Mouse (Mus musculus) stomach, embryonic 15.5 days (tissue): ENCODE data around the gene Gpr146. TPM values are rescaled to one million over a fixed set of nuclear protein-coding genes. Genes with fewer than 3 reads are reported as not detected.

Experiments
- ATAC-seq: fragments of 200-750 bp; cut with Nextera tagmentation; 2 replicates; pipeline ENCODE4 v1.8.0; 2017; ENCODE audit warnings: low read depth, moderate number of reproducible peaks, moderate TSS enrichment; ENCODE audit not compliant: insufficient read depth, low FRiP score
- H3K27ac ChIP-seq: fragments of 300-500 bp; sonication (generic); 2 replicates; pipeline ENCODE4 v1.5.1; 2015; ENCODE audit warnings: mild to moderate bottlenecking, inconsistent platforms
- H3K27me3 ChIP-seq: fragments of 300-500 bp; sonication (generic); replicated peaks from 2 replicates; pipeline ENCODE4 v1.6.1; 2015; ENCODE audit warnings: inconsistent platforms
- H3K36me3 ChIP-seq: fragments of 300-500 bp; sonication (generic); 2 replicates; pipeline ENCODE4 v1.6.1; 2015; ENCODE audit warnings: inconsistent platforms
- H3K4me1 ChIP-seq: fragments of 300-500 bp; sonication (generic); 2 replicates; pipeline ENCODE4 v1.6.1; 2015; ENCODE audit warnings: inconsistent platforms
- H3K4me2 ChIP-seq: fragments of 300-500 bp; sonication (generic); 2 replicates; pipeline ENCODE4 v1.6.1; 2015; ENCODE audit warnings: mild to moderate bottlenecking, inconsistent platforms
- H3K4me3 ChIP-seq: fragments of 300-500 bp; sonication (generic); replicated peaks from 2 replicates; pipeline ENCODE4 v1.5.1; 2015; ENCODE audit warnings: inconsistent platforms
- H3K9ac ChIP-seq: fragments of 300-500 bp; sonication (generic); 2 replicates; pipeline ENCODE4 v1.6.1; 2015; ENCODE audit warnings: inconsistent platforms
- H3K9me3 ChIP-seq: fragments of 300-500 bp; sonication (generic); 2 replicates; pipeline ENCODE4 v1.6.1; 2016; ENCODE audit warnings: inconsistent platforms
- WGBS: fragments of 180-500 bp; shearing (Covaris S2); methylation state at CpG from one replicate; pipeline ENCODE4 v1.1.7; 2015; 5-methylcytosine and 5-hydroxymethylcytosine counted together
- polyA plus RNA-seq: library from polyadenylated mRNA; unstranded; fragments of >200 nt; fragmentation: Nextera tagmentation; extraction: Ambion mirVana; gene quantifications from 2 replicates; pipeline ENCODE4 v1.2.1, GENCODE M21; 2015

Gene Gpr146
- polyA plus RNA-seq, 1 experiment from 2014 or later, result 3.3 TPM

GRCm38 (mm10) chr5:139363858-139364257, 13.6 kb upstream of the Gpr146 start:
- Histone ChIP-seq H3K4me2 (no peak overlapping the region), H3K9ac (no peak overlapping the region), H3K27me3 (no peaks in the 10 kb centered on the region), H3K9me3 (no peaks in the 10 kb centered on the region), H3K27ac (no peak overlapping the region), H3K4me3 (no peak overlapping the region), H3K4me1 (peaks cover 19% of the 10 kb centered on the region), H3K36me3 (no peaks in the 10 kb centered on the region)
- 71% methylated on average over 7 of the region's 7 CpGs for WGBS
- ATAC-seq, result no peak

- H3K27ac ChIP-seq, result no peak overlapping the region
- H3K27me3 ChIP-seq, result no peaks in the 10 kb centered on the region
- no peak overlapping the region for H3K4me3 ChIP-seq
- H3K4me2 ChIP-seq, result 0 out of 2 replicates have a peak overlapping the region, but pooled peaks have one; percentile 3
- 20% methylated on average over 12 of the region's 12 CpGs for WGBS
- ATAC-seq, result peak; percentile 40
- H3K9me3 ChIP-seq, result no peaks in the 10 kb centered on the region
- H3K9ac ChIP-seq, result no peak overlapping the region
- peaks cover 20% of the 10 kb centered on the region for H3K4me1 ChIP-seq
- no peaks in the 10 kb centered on the region for H3K36me3 ChIP-seq
Observed at GRCm38 (mm10) chr5:139364260-139364910, 13.1 kb upstream of the Gpr146 start.

- ATAC-seq, result no peak
- Histone ChIP-seq H3K36me3 (no peaks in the 10 kb centered on the region), H3K27me3 (no peaks in the 10 kb centered on the region), H3K9me3 (no peaks in the 10 kb centered on the region), H3K4me1 (peaks cover 20% of the 10 kb centered on the region), H3K9ac (no peak overlapping the region), H3K4me2 (no peak overlapping the region), H3K27ac (no peak overlapping the region), H3K4me3 (no peak overlapping the region)
- 33% methylated on average over 5 of the region's 5 CpGs for WGBS
Observed at GRCm38 (mm10) chr5:139364911-139365571, 12.5 kb upstream of the Gpr146 start.

DNA sequence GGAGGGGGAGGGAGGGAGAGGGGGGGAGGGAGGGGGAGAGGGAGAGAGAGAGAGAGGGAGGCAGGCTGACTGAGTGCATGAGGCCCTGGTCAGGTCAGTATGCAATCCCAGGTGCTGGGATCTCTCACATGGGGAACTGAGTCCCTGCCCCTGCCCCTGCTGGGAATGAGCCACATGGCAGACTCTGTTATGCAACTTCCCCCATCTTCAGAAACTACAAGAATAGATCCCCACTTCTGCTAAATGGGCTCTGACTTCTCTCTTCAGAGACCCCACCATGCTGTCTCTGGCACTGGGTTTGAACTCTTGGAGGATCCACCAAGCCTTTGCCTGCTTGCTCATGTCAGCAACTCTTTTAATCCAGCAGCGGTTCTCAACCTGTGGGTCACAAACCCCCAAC, 11.7 kb upstream of the Gpr146 start:
- no peak overlapping the region for H3K27ac ChIP-seq
- H3K4me1 ChIP-seq, result peaks cover 20% of the 10 kb centered on the region
- H3K9me3 ChIP-seq, result no peaks in the 10 kb centered on the region
- H3K4me2 ChIP-seq, result no peak overlapping the region
- H3K36me3 ChIP-seq, result no peaks in the 10 kb centered on the region
- no peak for ATAC-seq
- no peak overlapping the region for H3K9ac ChIP-seq
- H3K27me3 ChIP-seq, result no peaks in the 10 kb centered on the region
- WGBS, result 38% methylated on average over 1 of the region's 1 CpGs
- H3K4me3 ChIP-seq, result no peak overlapping the region

DNA sequence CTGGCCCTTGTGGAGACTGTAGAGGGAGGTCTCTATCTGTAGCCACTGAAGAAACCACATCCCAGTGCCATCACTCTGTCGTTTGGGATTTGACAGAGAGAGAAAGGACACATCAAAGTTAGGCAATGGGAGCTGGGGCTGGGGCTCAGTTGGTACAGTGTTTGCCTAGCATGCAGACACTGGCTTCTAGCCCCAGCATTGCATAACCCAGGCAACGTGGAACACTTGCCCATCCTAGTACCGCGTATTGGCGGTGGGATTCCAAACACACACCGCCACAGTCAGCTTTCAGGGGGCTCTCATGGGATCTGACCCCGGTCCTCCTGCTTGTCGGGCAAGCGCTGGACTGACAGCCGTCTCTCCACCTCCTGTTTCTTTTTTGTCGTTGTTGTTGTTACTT, 11.0 kb upstream of the Gpr146 start:
- Histone ChIP-seq H3K4me3 (no peak overlapping the region), H3K27me3 (no peaks in the 10 kb centered on the region), H3K9ac (no peak overlapping the region), H3K9me3 (no peaks in the 10 kb centered on the region), H3K4me2 (no peak overlapping the region), H3K36me3 (no peaks in the 10 kb centered on the region), H3K4me1 (peaks cover 26% of the 10 kb centered on the region), H3K27ac (no peak overlapping the region)
- no peak for ATAC-seq
- 77% methylated on average over 11 of the region's 11 CpGs for WGBS

- WGBS, result 80% methylated on average over 4 of the region's 4 CpGs
- no peaks in the 10 kb centered on the region for H3K36me3 ChIP-seq
- no peak overlapping the region for H3K9ac ChIP-seq
- H3K4me1 ChIP-seq, result peaks cover 37% of the 10 kb centered on the region
- no peak overlapping the region for H3K27ac ChIP-seq
- H3K9me3 ChIP-seq, result no peaks in the 10 kb centered on the region
- no peak overlapping the region for H3K4me3 ChIP-seq
- no peak for ATAC-seq
- no peaks in the 10 kb centered on the region for H3K27me3 ChIP-seq
- no peak overlapping the region for H3K4me2 ChIP-seq
Observed at GRCm38 (mm10) chr5:139367884-139368458, 9.5 kb upstream of the Gpr146 start.

GRCm38 (mm10) chr5:139368638-139369320, 8.7 kb upstream of the Gpr146 start:
- Histone ChIP-seq H3K4me3 (no peak overlapping the region), H3K27ac (no peak overlapping the region), H3K36me3 (no peaks in the 10 kb centered on the region), H3K9ac (no peak overlapping the region), H3K4me2 (no peak overlapping the region), H3K9me3 (no peaks in the 10 kb centered on the region), H3K4me1 (peaks cover 37% of the 10 kb centered on the region), H3K27me3 (no peaks in the 10 kb centered on the region)
- no peak for ATAC-seq
- WGBS, result 82% methylated on average over 11 of the region's 11 CpGs

DNA sequence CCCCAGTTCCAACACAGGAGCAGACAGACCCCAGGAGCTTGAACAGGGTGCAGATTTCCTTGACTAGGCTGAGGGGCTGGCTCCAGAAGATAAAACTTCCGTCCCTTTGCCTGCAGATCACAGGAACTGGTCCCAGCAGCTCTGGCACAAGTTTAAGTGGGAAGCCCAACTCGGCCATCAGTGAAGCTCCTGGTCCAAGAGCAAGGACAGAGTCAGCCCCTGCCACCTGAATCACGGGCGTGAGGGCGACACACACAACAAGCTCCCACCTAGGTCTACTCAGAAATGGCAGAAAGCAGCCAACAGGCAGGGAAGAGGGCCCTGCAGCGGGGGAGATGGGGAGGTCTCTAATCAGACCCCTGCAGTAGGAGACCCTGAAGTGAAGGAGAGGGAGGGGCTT, 7.2 kb upstream of the Gpr146 start:
- H3K4me2 ChIP-seq, result peak overlapping the region; percentile 73; the same call in 1 of the 2 replicates
- no peak overlapping the region for H3K4me3 ChIP-seq
- 84% methylated on average over 6 of the region's 6 CpGs for WGBS
- H3K9ac ChIP-seq, result no peak overlapping the region
- no peak overlapping the region for H3K27ac ChIP-seq
- no peaks in the 10 kb centered on the region for H3K27me3 ChIP-seq
- H3K9me3 ChIP-seq, result no peaks in the 10 kb centered on the region
- no peaks in the 10 kb centered on the region for H3K36me3 ChIP-seq
- peaks cover 34% of the 10 kb centered on the region for H3K4me1 ChIP-seq
- no peak for ATAC-seq

DNA sequence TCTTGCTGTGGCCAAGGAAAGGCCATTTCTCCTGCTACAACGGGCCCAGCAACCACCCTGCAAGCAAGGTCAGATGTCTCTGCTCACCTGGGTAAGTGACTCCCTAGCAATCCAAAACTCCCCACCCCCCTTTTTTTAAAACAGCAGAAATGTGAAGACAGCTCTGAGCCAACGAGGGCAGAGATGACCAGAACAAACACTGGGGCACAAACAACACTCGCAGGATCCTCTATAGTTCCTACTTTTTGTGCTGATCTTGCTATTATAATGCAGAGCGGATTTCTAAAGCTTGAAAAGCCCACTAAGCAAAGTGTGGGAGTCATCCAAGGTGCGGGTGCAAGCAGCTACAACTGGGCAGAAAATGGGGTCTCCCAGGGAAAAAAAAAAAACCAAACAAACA, 6.4 kb upstream of the Gpr146 start:
- H3K27ac ChIP-seq, result no peak overlapping the region
- no peak overlapping the region for H3K9ac ChIP-seq
- H3K36me3 ChIP-seq, result no peaks in the 10 kb centered on the region
- H3K27me3 ChIP-seq, result no peaks in the 10 kb centered on the region
- 60% methylated on average over 5 of the region's 5 CpGs for WGBS
- H3K4me2 ChIP-seq, result peak overlapping the region; percentile 73
- no peak for ATAC-seq
- peaks cover 33% of the 10 kb centered on the region for H3K4me1 ChIP-seq
- no peaks in the 10 kb centered on the region for H3K9me3 ChIP-seq
- peak overlapping the region; percentile 58; the same call in 1 of the 2 replicates for H3K4me3 ChIP-seq

GRCm38 (mm10) chr5:139371631-139372401, 5.7 kb upstream of the Gpr146 start:
- Histone ChIP-seq H3K27ac (peak overlapping the region; percentile 79), H3K27me3 (no peaks in the 10 kb centered on the region), H3K9ac (peak overlapping the region; percentile 73), H3K4me2 (peak overlapping the region; percentile 73), H3K4me3 (peak overlapping the region; percentile 58), H3K4me1 (peaks cover 37% of the 10 kb centered on the region), H3K9me3 (no peaks in the 10 kb centered on the region), H3K36me3 (no peaks in the 10 kb centered on the region)
- ATAC-seq, result peak; percentile 91
- WGBS, result 1% methylated on average over 39 of the region's 39 CpGs

GRCm38 (mm10) chr5:139373126-139373525, 4.4 kb upstream of the Gpr146 start:
- H3K27me3 ChIP-seq, result no peaks in the 10 kb centered on the region
- 78% methylated on average over 3 of the region's 3 CpGs for WGBS

More at GRCm38 (mm10) chr5:139373126-139373525, 4.4 kb upstream of the Gpr146 start:
- Histone ChIP-seq H3K9ac (no peak overlapping the region), H3K9me3 (no peaks in the 10 kb centered on the region), H3K36me3 (no peaks in the 10 kb centered on the region), H3K4me2 (no peak overlapping the region), H3K4me1 (peaks cover 43% of the 10 kb centered on the region), H3K4me3 (no peak overlapping the region), H3K27ac (no peak overlapping the region)
- no peak for ATAC-seq
